Mouse (Mus musculus): Measurements from ENCODE around the gene Srpk2. TPM values are rescaled to one million over a fixed set of nuclear protein-coding genes. Genes with fewer than 3 reads are reported as not detected.
"Not testable (repeated sequence)": the region's sequence is repeated elsewhere in the genome, so short reads cannot be mapped to it uniquely, and the experiment has no call there.

The Srpk2 gene
- polyA plus RNA-seq, 1 experiment from 2014 or later = 101 TPM

DNA sequence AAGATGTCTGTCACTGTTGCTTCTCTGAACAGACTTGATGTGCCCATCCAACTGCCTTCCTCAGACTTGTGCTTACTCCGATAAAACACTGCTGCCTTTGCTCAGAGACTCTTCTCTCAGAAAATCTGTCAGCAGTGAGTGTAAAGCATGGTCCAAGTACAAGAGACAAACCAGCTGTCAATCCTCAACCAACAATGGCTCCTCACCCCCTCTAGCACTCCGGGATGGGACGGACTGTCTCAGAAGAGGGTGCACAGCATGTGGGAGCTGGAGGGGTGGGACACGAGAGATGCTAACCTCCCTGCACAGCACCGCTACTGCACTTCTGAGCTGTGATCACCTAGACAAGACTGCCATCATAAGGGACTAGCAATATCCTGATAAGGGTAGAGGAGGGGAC is 26.4 kb downstream of the Srpk2 start:
- no peak overlapping the region for H3K4me2 ChIP-seq
- ATAC-seq (ENCODE audit: low FRiP score) = no peak
- 71% methylated on average over 5 of the region's 5 CpGs for WGBS
- no peak overlapping the region for H3K4me3 ChIP-seq
- H3K4me1 ChIP-seq (replicated peaks) = no peaks in the 10 kb centered on the region; the same call in 1 of the 2 replicates
- H3K9ac ChIP-seq = no peak overlapping the region
- no peaks in the 10 kb centered on the region for H3K9me3 ChIP-seq
- no peak overlapping the region for H3K27ac ChIP-seq
- H3K36me3 ChIP-seq = no peaks in the 10 kb centered on the region
- H3K27me3 ChIP-seq = no peaks in the 10 kb centered on the region

- WGBS = 96% methylated on average over 4 of the region's 4 CpGs
- Histone ChIP-seq H3K9me3 (no peaks in the 10 kb centered on the region), H3K36me3 (no peaks in the 10 kb centered on the region), H3K9ac (no peak overlapping the region), H3K4me3 (no peak overlapping the region), H3K27ac (no peak overlapping the region), H3K4me1 (replicated peaks) (no peaks in the 10 kb centered on the region; the same call in 1 of the 2 replicates), H3K4me2 (no peak overlapping the region), H3K27me3 (no peaks in the 10 kb centered on the region)
- ATAC-seq (ENCODE audit: low FRiP score) = no peak
These were observed 27.8 kb downstream of the Srpk2 start for GRCm38 (mm10) chr5:23656590-23656989.

GRCm38 (mm10) chr5:23655030-23655429 is 29.4 kb downstream of the Srpk2 start:
- H3K9me3 ChIP-seq = no peaks in the 10 kb centered on the region
- no peak overlapping the region for H3K27ac ChIP-seq
- no peak for ATAC-seq (ENCODE audit: low FRiP score)
- H3K4me2 ChIP-seq = no peak overlapping the region
- H3K4me1 ChIP-seq (replicated peaks) = no peaks in the 10 kb centered on the region; the same call in 1 of the 2 replicates
- no peaks in the 10 kb centered on the region for H3K36me3 ChIP-seq
- H3K27me3 ChIP-seq = no peaks in the 10 kb centered on the region
- no peak overlapping the region for H3K4me3 ChIP-seq
- WGBS = 93% methylated on average over 1 of the region's 1 CpGs
- no peak overlapping the region for H3K9ac ChIP-seq

DNA sequence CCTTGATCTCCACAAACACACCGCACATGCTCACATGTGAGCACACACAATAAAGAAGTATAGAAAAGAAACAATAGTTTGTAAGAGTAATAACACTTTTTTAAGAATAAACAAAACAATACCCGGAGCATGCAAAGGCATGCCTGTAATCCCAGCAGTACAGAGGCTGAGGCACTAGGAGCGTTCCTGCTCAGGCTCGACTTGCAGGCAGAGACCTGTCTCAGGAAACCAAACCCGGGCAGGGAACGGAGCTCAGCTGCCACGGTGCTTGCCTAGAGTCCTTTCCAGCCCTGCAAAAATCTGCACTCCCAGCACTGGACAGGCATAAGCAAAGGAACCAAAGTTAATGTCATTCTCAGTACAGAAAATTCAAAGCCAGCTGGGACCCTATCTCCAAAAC is 32.1 kb downstream of the Srpk2 start:
- no peaks in the 10 kb centered on the region for H3K36me3 ChIP-seq
- no peaks in the 10 kb centered on the region; the same call in 1 of the 2 replicates for H3K4me1 ChIP-seq (replicated peaks)
- no peak overlapping the region for H3K9ac ChIP-seq
- WGBS = 78% methylated on average over 7 of the region's 7 CpGs
- no peak overlapping the region for H3K4me3 ChIP-seq
- no peak for ATAC-seq (ENCODE audit: low FRiP score)
- no peak overlapping the region for H3K4me2 ChIP-seq
- no peak overlapping the region for H3K27ac ChIP-seq
- H3K27me3 ChIP-seq = no peaks in the 10 kb centered on the region
- no peaks in the 10 kb centered on the region for H3K9me3 ChIP-seq

GRCm38 (mm10) chr5:23651786-23652185 is 32.6 kb downstream of the Srpk2 start:
- no peak for ATAC-seq (ENCODE audit: low FRiP score)
- H3K27ac ChIP-seq = no peak overlapping the region

DNA sequence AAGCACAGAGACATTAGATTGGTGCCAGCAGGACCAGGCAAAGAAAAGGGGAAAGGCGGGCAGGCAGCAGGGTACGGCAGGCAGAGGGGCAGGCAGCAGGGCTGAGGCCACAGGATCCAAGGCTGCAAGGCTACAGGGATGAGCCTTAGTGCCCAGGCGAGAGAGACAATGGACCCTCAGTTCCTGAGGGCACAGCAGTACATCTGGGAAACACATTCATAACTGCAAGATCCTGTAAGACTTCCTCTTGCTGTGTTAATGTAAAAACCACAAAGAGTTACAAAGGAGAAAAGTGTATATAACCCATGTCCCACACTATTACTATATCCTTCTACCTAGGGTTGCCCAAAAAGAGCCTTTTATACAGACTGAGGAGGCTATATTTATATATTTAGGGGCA is 33.9 kb downstream of the Srpk2 start:
- no peak overlapping the region for H3K4me3 ChIP-seq
- no peaks in the 10 kb centered on the region for H3K27me3 ChIP-seq
- WGBS = 87% methylated on average over 3 of the region's 3 CpGs
- no peaks in the 10 kb centered on the region for H3K9me3 ChIP-seq
- H3K9ac ChIP-seq = no peak overlapping the region
- ATAC-seq (ENCODE audit: low FRiP score) = no peak
- H3K4me2 ChIP-seq = no peak overlapping the region
- H3K27ac ChIP-seq = no peak overlapping the region
- H3K36me3 ChIP-seq = no peaks in the 10 kb centered on the region
- H3K4me1 ChIP-seq (replicated peaks) = no peaks in the 10 kb centered on the region; the same call in 1 of the 2 replicates

More at GRCm38 (mm10) chr5:23651786-23652185, 32.6 kb downstream of the Srpk2 start:
- Histone ChIP-seq H3K9ac (no peak overlapping the region), H3K4me1 (replicated peaks) (no peaks in the 10 kb centered on the region; the same call in 1 of the 2 replicates), H3K4me2 (no peak overlapping the region), H3K4me3 (no peak overlapping the region), H3K36me3 (no peaks in the 10 kb centered on the region), H3K9me3 (no peaks in the 10 kb centered on the region), H3K27me3 (no peaks in the 10 kb centered on the region)
- WGBS = 92% methylated on average over 3 of the region's 3 CpGs

- Histone ChIP-seq H3K4me1 (replicated peaks) (no peaks in the 10 kb centered on the region), H3K27ac (no peak overlapping the region), H3K4me3 (no peak overlapping the region), H3K27me3 (no peaks in the 10 kb centered on the region), H3K9ac (no peak overlapping the region), H3K9me3 (no peaks in the 10 kb centered on the region), H3K4me2 (no peak overlapping the region), H3K36me3 (no peaks in the 10 kb centered on the region)
- WGBS = 94% methylated on average over 2 of the region's 2 CpGs
- ATAC-seq (ENCODE audit: low FRiP score) = no peak
These were observed 35.2 kb downstream of the Srpk2 start for GRCm38 (mm10) chr5:23649246-23649645.

- Histone ChIP-seq H3K4me3 (no peak overlapping the region), H3K36me3 (no peaks in the 10 kb centered on the region), H3K27me3 (no peaks in the 10 kb centered on the region), H3K27ac (no peak overlapping the region), H3K4me2 (no peak overlapping the region), H3K9ac (no peak overlapping the region), H3K4me1 (replicated peaks) (no peaks in the 10 kb centered on the region), H3K9me3 (no peaks in the 10 kb centered on the region)
- ATAC-seq (ENCODE audit: low FRiP score) = no peak
- WGBS = 76% methylated on average over 3 of the region's 3 CpGs
These were observed 38.7 kb downstream of the Srpk2 start for GRCm38 (mm10) chr5:23645671-23646070.

DNA sequence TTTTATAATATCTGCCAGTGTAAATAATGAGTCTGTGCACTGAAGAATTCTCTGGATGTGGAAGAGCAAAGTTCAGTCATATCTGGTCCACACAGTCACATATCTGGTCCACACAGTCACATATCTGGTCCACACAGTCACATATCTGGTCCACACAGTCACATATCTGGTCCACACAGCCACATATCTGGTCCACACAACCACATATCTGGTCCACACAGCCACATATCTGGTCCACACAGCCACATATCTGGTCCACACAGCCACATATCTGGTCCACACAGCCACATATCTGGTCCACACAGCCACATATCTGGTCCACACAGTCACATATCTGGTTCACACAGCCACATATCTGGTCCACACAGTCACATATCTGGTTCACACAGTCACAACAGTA is 45.2 kb downstream of the Srpk2 start:
- not testable (repeated sequence) for ATAC-seq (ENCODE audit: low FRiP score); H3K27ac ChIP-seq; H3K36me3 ChIP-seq; H3K4me2 ChIP-seq; H3K9me3 ChIP-seq; H3K4me1 ChIP-seq (replicated peaks); H3K4me3 ChIP-seq; H3K27me3 ChIP-seq; H3K9ac ChIP-seq

DNA sequence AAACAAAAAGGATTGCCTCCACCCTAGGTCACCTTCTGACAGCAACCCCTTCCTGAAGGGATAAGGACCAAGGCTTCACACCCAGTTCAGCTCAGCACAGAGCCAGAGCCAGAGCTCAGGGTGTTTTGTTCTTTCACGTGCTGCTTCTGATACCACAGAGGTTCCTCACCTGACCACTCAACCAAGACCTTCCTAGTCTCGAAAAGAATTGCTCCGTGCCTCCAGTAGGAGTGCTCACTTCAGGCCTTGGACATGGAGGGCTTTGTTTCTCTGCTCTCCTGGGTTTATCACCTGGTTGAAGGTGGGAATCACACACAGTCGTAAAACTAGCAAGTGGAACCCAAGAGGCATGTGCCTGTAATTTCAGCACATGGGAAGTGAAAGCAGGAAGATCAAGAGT is 46.4 kb downstream of the Srpk2 start:
- no peaks in the 10 kb centered on the region for H3K27me3 ChIP-seq
- H3K9me3 ChIP-seq = no peaks in the 10 kb centered on the region
- WGBS = 91% methylated on average over 4 of the region's 4 CpGs
- H3K36me3 ChIP-seq = no peaks in the 10 kb centered on the region
- H3K27ac ChIP-seq = no peak overlapping the region
- no peak for ATAC-seq (ENCODE audit: low FRiP score)
- no peak overlapping the region for H3K4me3 ChIP-seq
- H3K4me1 ChIP-seq (replicated peaks) = no peaks in the 10 kb centered on the region
- no peak overlapping the region for H3K9ac ChIP-seq
- H3K4me2 ChIP-seq = no peak overlapping the region

DNA sequence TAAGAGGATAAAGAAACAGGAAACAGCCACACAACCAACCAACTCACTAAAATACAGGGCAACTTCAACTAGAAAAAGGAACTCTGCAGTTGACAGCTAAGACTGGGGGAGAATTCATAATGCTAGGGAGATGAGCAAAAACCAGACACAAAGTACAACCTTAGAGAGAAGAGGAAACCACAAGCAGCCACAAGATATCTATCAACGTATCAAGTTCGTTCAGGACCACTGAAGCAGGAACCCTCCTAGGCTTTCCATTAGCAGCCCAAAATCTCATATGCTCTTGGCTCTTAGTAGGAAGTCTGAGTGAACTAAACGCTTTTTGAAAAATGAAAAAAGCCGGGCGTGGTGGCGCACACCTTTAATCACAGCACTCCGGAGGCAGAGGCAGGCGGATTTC is 47.1 kb downstream of the Srpk2 start:
- WGBS = 93% methylated on average over 8 of the region's 8 CpGs
- no peak for ATAC-seq (ENCODE audit: low FRiP score)
- H3K27me3 ChIP-seq = no peaks in the 10 kb centered on the region

GRCm38 (mm10) chr5:23631490-23631889 is 52.9 kb downstream of the Srpk2 start:
- no peaks in the 10 kb centered on the region; the same call in 1 of the 2 replicates for H3K4me1 ChIP-seq (replicated peaks)
- no peak for ATAC-seq (ENCODE audit: low FRiP score)
- no peaks in the 10 kb centered on the region for H3K27me3 ChIP-seq
- H3K27ac ChIP-seq = no peak overlapping the region
- H3K4me3 ChIP-seq = no peak overlapping the region
- no peaks in the 10 kb centered on the region for H3K36me3 ChIP-seq
- H3K9ac ChIP-seq = no peak overlapping the region
- H3K9me3 ChIP-seq = no peaks in the 10 kb centered on the region
- no peak overlapping the region for H3K4me2 ChIP-seq
- 65% methylated on average over 1 of the region's 1 CpGs for WGBS

More for the DNA sequence above, 47.1 kb downstream of the Srpk2 start:
- H3K27ac ChIP-seq = no peak overlapping the region
- H3K4me3 ChIP-seq = no peak overlapping the region
- H3K9ac ChIP-seq = no peak overlapping the region
- H3K36me3 ChIP-seq = no peaks in the 10 kb centered on the region
- H3K9me3 ChIP-seq = no peaks in the 10 kb centered on the region
- H3K4me1 ChIP-seq (replicated peaks) = no peaks in the 10 kb centered on the region
- H3K4me2 ChIP-seq = no peak overlapping the region

DNA sequence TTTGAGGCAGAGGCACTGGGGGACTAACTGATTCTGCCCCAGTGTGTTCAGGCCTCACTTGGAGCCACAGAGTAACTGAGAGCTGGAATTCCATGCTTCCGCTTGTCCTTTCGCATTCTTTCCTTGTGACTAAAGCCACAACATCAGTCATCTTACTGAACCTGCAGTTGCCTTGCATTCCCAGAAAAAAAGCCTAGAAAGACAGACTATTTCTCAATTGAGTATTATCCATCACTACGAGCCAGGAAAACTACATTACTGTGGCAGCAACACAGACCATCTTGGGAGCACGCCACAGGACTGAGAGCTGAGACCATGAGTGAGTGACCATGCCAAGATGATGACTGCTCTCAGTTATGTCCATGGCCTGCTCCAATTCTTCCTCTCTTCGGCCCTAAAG is 57.2 kb downstream of the Srpk2 start:
- Histone ChIP-seq H3K4me1 (replicated peaks) (peaks cover 6% of the 10 kb centered on the region), H3K27ac (no peak overlapping the region), H3K27me3 (no peaks in the 10 kb centered on the region), H3K9me3 (no peaks in the 10 kb centered on the region), H3K4me2 (no peak overlapping the region), H3K36me3 (no peaks in the 10 kb centered on the region), H3K4me3 (no peak overlapping the region), H3K9ac (no peak overlapping the region)
- WGBS = 87% methylated on average over 5 of the region's 5 CpGs
- ATAC-seq (ENCODE audit: low FRiP score) = no peak
